Mouse (Mus musculus): Measurements from ENCODE around the gene Hivep1.
A peak's percentile ranks its signal among the peaks of the same experiment; 100 is the strongest.

- 0 out of 2 replicates have a peak, but pooled peaks have one; percentile 28 for TF ChIP-seq CTCF (IDR thresholded peaks at IDR 0.05; ENCODE audit: borderline replicate concordance, insufficient read depth, low read depth, low read length)
- no peak for TF ChIP-seq POLR2A (IDR thresholded peaks at IDR 0.05; ENCODE audit: borderline replicate concordance, insufficient read depth, low read length)
Observed at GRCm38 (mm10) chr13:42174827-42175420, 123.1 kb downstream of the Hivep1 start.

Data from cerebellum, adult 2 months (tissue).